Mouse (Mus musculus): ENCODE results near the gene Paqr7. TPM values are rescaled to one million over a fixed set of nuclear protein-coding genes. Genes with fewer than 3 reads are reported as not detected.

The Paqr7 gene
- polyA plus RNA-seq, 1 experiment from 2014 or later = 2.2 TPM

- no peaks in the 10 kb centered on the region for H3K36me3 ChIP-seq (ENCODE audit: control insufficient read depth, insufficient read depth, low read length)
- 92% methylated on average over 6 of the region's 6 CpGs for WGBS
Observed at GRCm38 (mm10) chr4:134501095-134501494, 4.6 kb downstream of the Paqr7 start.

GRCm38 (mm10) chr4:134503686-134504357 lies 7.3 kb downstream of the Paqr7 start:
- H3K36me3 ChIP-seq (ENCODE audit: control insufficient read depth, insufficient read depth, low read length) = no peaks in the 10 kb centered on the region
- WGBS = 81% methylated on average over 4 of the region's 4 CpGs
- ATAC-seq (ENCODE audit: insufficient read depth, low FRiP score, low TSS enrichment) (no peak), DNase-seq (ENCODE audit: low spot score) (no peak)
- H3K9me3 ChIP-seq (ENCODE audit: control insufficient read depth, low read length) = no peaks in the 10 kb centered on the region
- H3K4me2 ChIP-seq (ENCODE audit: low read depth) = no peak overlapping the region
- no peaks in the 10 kb centered on the region for H3K4me1 ChIP-seq (ENCODE audit: control insufficient read depth, insufficient read depth, low read length)
- H3K9ac ChIP-seq (ENCODE audit: low read length) = no peak overlapping the region
- H3K27ac ChIP-seq (ENCODE audit: low read depth, low read length) = no peak overlapping the region
- no peaks in the 10 kb centered on the region for H3K27me3 ChIP-seq (ENCODE audit: control insufficient read depth, insufficient read depth, low read length)
- no peak overlapping the region for H3K4me3 ChIP-seq (ENCODE audit: low read depth, low read length)

More at GRCm38 (mm10) chr4:134501095-134501494, 4.6 kb downstream of the Paqr7 start:
- Histone ChIP-seq H3K9me3 (ENCODE audit: control insufficient read depth, low read length) (no peaks in the 10 kb centered on the region), H3K4me3 (ENCODE audit: low read depth, low read length) (no peak overlapping the region), H3K27me3 (ENCODE audit: control insufficient read depth, insufficient read depth, low read length) (no peaks in the 10 kb centered on the region; the same call in 1 of the 2 replicates), H3K4me1 (ENCODE audit: control insufficient read depth, insufficient read depth, low read length) (0 out of 2 replicates have a peak, but pooled peaks cover 3% of the 10 kb centered on the region), H3K9ac (ENCODE audit: low read length) (no peak overlapping the region), H3K27ac (ENCODE audit: low read depth, low read length) (no peak overlapping the region), H3K4me2 (ENCODE audit: low read depth) (no peak overlapping the region)
- DNase-seq (ENCODE audit: low spot score) (no peak), ATAC-seq (ENCODE audit: insufficient read depth, low FRiP score, low TSS enrichment) (no peak)

- no peak overlapping the region for H3K27ac ChIP-seq (ENCODE audit: low read depth, low read length)
- DNase-seq (ENCODE audit: low spot score) (no peak), ATAC-seq (ENCODE audit: insufficient read depth, low FRiP score, low TSS enrichment) (no peak)
- H3K9me3 ChIP-seq (ENCODE audit: control insufficient read depth, low read length) = no peaks in the 10 kb centered on the region
- H3K4me3 ChIP-seq (ENCODE audit: low read depth, low read length) = no peak overlapping the region
- 93% methylated on average over 4 of the region's 4 CpGs for WGBS
- no peak overlapping the region for H3K4me2 ChIP-seq (ENCODE audit: low read depth)
- no peaks in the 10 kb centered on the region for H3K27me3 ChIP-seq (ENCODE audit: control insufficient read depth, insufficient read depth, low read length)
- H3K36me3 ChIP-seq (ENCODE audit: control insufficient read depth, insufficient read depth, low read length) = no peaks in the 10 kb centered on the region
- no peak overlapping the region for H3K9ac ChIP-seq (ENCODE audit: low read length)
- H3K4me1 ChIP-seq (ENCODE audit: control insufficient read depth, insufficient read depth, low read length) = no peaks in the 10 kb centered on the region
Observed at GRCm38 (mm10) chr4:134505303-134505789, 8.8 kb downstream of the Paqr7 start.

- Histone ChIP-seq H3K27ac (ENCODE audit: low read depth, low read length) (no peak overlapping the region), H3K4me2 (ENCODE audit: low read depth) (no peak overlapping the region), H3K9ac (ENCODE audit: low read length) (no peak overlapping the region), H3K4me1 (ENCODE audit: control insufficient read depth, insufficient read depth, low read length) (no peaks in the 10 kb centered on the region), H3K27me3 (ENCODE audit: control insufficient read depth, insufficient read depth, low read length) (no peaks in the 10 kb centered on the region), H3K9me3 (ENCODE audit: control insufficient read depth, low read length) (no peaks in the 10 kb centered on the region), H3K36me3 (ENCODE audit: control insufficient read depth, insufficient read depth, low read length) (no peaks in the 10 kb centered on the region), H3K4me3 (ENCODE audit: low read depth, low read length) (no peak overlapping the region)
- WGBS = 81% methylated on average over 3 of the region's 4 CpGs
- DNase-seq (ENCODE audit: low spot score) = no peak
- ATAC-seq (ENCODE audit: insufficient read depth, low FRiP score, low TSS enrichment) = no peak
Observed at GRCm38 (mm10) chr4:134505966-134506594, 9.6 kb downstream of the Paqr7 start.

- Histone ChIP-seq H3K27ac (ENCODE audit: low read depth, low read length) (no peak overlapping the region), H3K9ac (ENCODE audit: low read length) (no peak overlapping the region), H3K27me3 (ENCODE audit: control insufficient read depth, insufficient read depth, low read length) (no peaks in the 10 kb centered on the region), H3K4me3 (ENCODE audit: low read depth, low read length) (no peak overlapping the region), H3K4me1 (ENCODE audit: control insufficient read depth, insufficient read depth, low read length) (peaks cover 3% of the 10 kb centered on the region), H3K36me3 (ENCODE audit: control insufficient read depth, insufficient read depth, low read length) (no peaks in the 10 kb centered on the region), H3K4me2 (ENCODE audit: low read depth) (no peak overlapping the region), H3K9me3 (ENCODE audit: control insufficient read depth, low read length) (no peaks in the 10 kb centered on the region)
- DNase-seq (ENCODE audit: low spot score) = no peak
- no peak for ATAC-seq (ENCODE audit: insufficient read depth, low FRiP score, low TSS enrichment)
- 87% methylated on average over 19 of the region's 19 CpGs for WGBS
Observed at GRCm38 (mm10) chr4:134506713-134507112, 10.2 kb downstream of the Paqr7 start.

GRCm38 (mm10) chr4:134510396-134510795 lies 13.9 kb downstream of the Paqr7 start:
- Histone ChIP-seq H3K9ac (ENCODE audit: low read length) (no peak overlapping the region), H3K9me3 (ENCODE audit: control insufficient read depth, low read length) (no peaks in the 10 kb centered on the region), H3K27me3 (ENCODE audit: control insufficient read depth, insufficient read depth, low read length) (no peaks in the 10 kb centered on the region), H3K36me3 (ENCODE audit: control insufficient read depth, insufficient read depth, low read length) (no peaks in the 10 kb centered on the region), H3K4me2 (ENCODE audit: low read depth) (no peak overlapping the region; the same call in 1 of the 2 replicates), H3K4me1 (ENCODE audit: control insufficient read depth, insufficient read depth, low read length) (peaks cover 10% of the 10 kb centered on the region), H3K4me3 (ENCODE audit: low read depth, low read length) (no peak overlapping the region), H3K27ac (ENCODE audit: low read depth, low read length) (no peak overlapping the region)
- ATAC-seq (ENCODE audit: insufficient read depth, low FRiP score, low TSS enrichment) = peak; percentile 18; the same call in 1 of the 2 replicates
- no peak for DNase-seq (ENCODE audit: low spot score)
- WGBS = 74% methylated on average over 4 of the region's 4 CpGs

- ATAC-seq (ENCODE audit: insufficient read depth, low FRiP score, low TSS enrichment) = peak; percentile 93
- Histone ChIP-seq H3K4me2 (ENCODE audit: low read depth) (peak within 1 kb of the TSS; percentile 73), H3K27me3 (ENCODE audit: control insufficient read depth, insufficient read depth, low read length) (no peaks in the 10 kb centered on the region), H3K9me3 (ENCODE audit: control insufficient read depth, low read length) (no peaks in the 10 kb centered on the region), H3K4me3 (ENCODE audit: low read depth, low read length) (peak within 1 kb of the TSS; percentile 50), H3K9ac (ENCODE audit: low read length) (peak within 1 kb of the TSS; percentile 57), H3K36me3 (ENCODE audit: control insufficient read depth, insufficient read depth, low read length) (no peaks in the 10 kb centered on the region), H3K4me1 (ENCODE audit: control insufficient read depth, insufficient read depth, low read length) (peaks cover 10% of the 10 kb centered on the region), H3K27ac (ENCODE audit: low read depth, low read length) (no peak within 1 kb of the TSS)
- WGBS = under 1% methylated on average over 41 of the region's 42 CpGs
- DNase-seq (ENCODE audit: low spot score) = peak; percentile 96
Observed at GRCm38 (mm10) chr4:134510845-134511411, 14.4 kb downstream of the Paqr7 start, which contains the start of gene Aunip. TSS of gene Aunip (plus strand) at chr4:134510999.

DNA sequence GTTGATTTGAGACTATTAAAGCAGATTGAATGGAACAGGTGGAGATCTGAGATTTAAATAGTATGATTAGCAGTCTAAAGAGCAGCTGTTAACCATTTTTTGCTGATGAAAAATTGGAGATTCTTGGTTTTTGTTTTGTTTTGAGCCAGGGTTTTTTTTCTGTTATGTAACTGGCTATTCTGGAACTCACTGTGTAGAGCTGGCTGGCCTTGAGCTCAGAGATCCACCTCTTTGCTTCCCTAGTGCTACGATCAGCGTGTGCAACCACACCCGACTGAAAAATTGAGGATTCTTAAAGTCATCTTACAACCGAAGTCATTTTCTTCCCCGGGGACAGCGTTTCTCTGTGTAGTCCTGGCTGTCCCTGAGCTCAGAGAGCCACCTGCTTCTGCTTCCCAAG lies 15.2 kb downstream of the Paqr7 start:
- H3K36me3 ChIP-seq (ENCODE audit: control insufficient read depth, insufficient read depth, low read length) = no peaks in the 10 kb centered on the region
- no peak for ATAC-seq (ENCODE audit: insufficient read depth, low FRiP score, low TSS enrichment)
- H3K9me3 ChIP-seq (ENCODE audit: control insufficient read depth, low read length) = no peaks in the 10 kb centered on the region
- H3K4me2 ChIP-seq (ENCODE audit: low read depth) = peak overlapping the region; percentile 73
- no peak overlapping the region for H3K9ac ChIP-seq (ENCODE audit: low read length)
- WGBS = 82% methylated on average over 6 of the region's 6 CpGs
- no peak overlapping the region for H3K27ac ChIP-seq (ENCODE audit: low read depth, low read length)
- no peaks in the 10 kb centered on the region for H3K27me3 ChIP-seq (ENCODE audit: control insufficient read depth, insufficient read depth, low read length)
- DNase-seq (ENCODE audit: low spot score) = no peak
- peak overlapping the region; percentile 50 for H3K4me3 ChIP-seq (ENCODE audit: low read depth, low read length)
- peaks cover 10% of the 10 kb centered on the region for H3K4me1 ChIP-seq (ENCODE audit: control insufficient read depth, insufficient read depth, low read length)
